Mouse (Mus musculus): ENCODE measurements around the gene Hmcn1.

DNA sequence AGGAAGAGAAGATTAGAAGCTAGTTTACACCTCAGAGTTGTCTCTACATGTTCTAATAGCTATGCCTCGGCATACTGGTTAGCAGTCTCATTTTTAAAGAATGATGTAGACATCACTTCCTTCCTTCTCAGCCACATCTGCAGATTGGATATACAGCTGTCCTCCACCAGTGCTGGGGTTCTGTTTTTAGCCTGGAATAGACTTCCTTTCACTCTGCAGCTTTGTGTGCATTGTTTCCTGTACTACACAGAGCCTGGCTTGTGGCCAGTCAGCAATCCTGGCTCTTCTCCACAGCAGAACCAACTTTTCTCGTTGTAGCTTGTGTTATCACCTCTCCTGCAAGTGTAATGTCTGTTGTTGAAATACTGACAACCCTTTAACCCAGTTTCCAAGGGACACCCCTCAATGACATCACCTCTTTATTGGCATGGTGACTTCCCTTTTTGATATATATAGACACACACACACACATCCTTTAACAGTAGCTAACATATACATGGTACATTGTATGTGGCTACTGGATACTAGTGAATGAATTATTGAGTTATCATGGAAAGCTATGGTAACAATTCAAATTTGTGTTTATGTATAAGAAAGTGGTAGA, 233.7 kb downstream of the Hmcn1 start:
- TF ChIP-seq GATA1 (IDR thresholded peaks at IDR 0.05; ENCODE audit: low read length) (no peak), TAL1 (IDR thresholded peaks at IDR 0.05; ENCODE audit: low read length) (no peak)
